In genomic region chr16:18586906-18587546, GRCm38 (mm10) we compare ENCODE assay signal across 10 mouse cellular contexts. TPM values are rescaled to one million over a fixed set of nuclear protein-coding genes. Genes with fewer than 3 reads are reported as not detected.
A peak's percentile ranks its signal among the peaks of the same experiment; 100 is the strongest.
DNase-seq lines count a peak whose midpoint lies in the region; ATAC-seq lines count a peak whose summit lies in the region.
"Had no signal": no experiment of that assay in that cellular context is flagged by ENCODE, and none has a peak within 500 bp of the region (broad histone marks: within the 10 kb centered on the region; RNA-seq: fewer than 3 reads in every experiment).

No protein-coding gene starts in this region.

- H3K4me1 ChIP-seq in heart, embryonic 13.5 days, result peaks cover 62% of the 10 kb centered on the region
- peaks cover 49% of the 10 kb centered on the region for H3K4me1 ChIP-seq in hindbrain, embryonic 12.5 days
- H3K4me1 ChIP-seq in midbrain, embryonic 12.5 days, result peaks cover 45% of the 10 kb centered on the region

- H3K4me2 ChIP-seq in heart, embryonic 13.5 days, result peak overlapping the region; percentile 81
- peak overlapping the region; percentile 62 for H3K4me2 ChIP-seq in hindbrain, embryonic 12.5 days (replicated peaks)
- peak overlapping the region; percentile 56 for H3K4me2 ChIP-seq in midbrain, embryonic 12.5 days (replicated peaks)

- DNase-seq in heart, adult 8-10 months (ENCODE audit: low spot score), result no peak
- peak; percentile 51 for DNase-seq in ZHBTc4 (ENCODE audit: low read depth, low spot score)
- DNase-seq in thymus, adult 18-20 months, result no peak
- DNase-seq in frontal cortex, adult 2 months (ENCODE audit: extremely low spot score in 1 of 2, low spot score in 1 of 2), result no peak
- no peak for DNase-seq in thymus, postnatal 25 days
- DNase-seq: cerebellum, adult 9-11 months had no signal

- ATAC-seq in heart, embryonic 13.5 days (ENCODE audit: extremely low read depth, insufficient number of reproducible peaks, low FRiP score, low TSS enrichment), result no peak
- no peak for ATAC-seq in hindbrain, embryonic 12.5 days (ENCODE audit: low FRiP score)
- no peak for ATAC-seq in midbrain, embryonic 12.5 days (ENCODE audit: low FRiP score, low read depth)

- H3K9ac ChIP-seq in heart, embryonic 13.5 days, result peak overlapping the region; percentile 75
- peak overlapping the region; percentile 64 for H3K9ac ChIP-seq in hindbrain, embryonic 12.5 days
- H3K9ac ChIP-seq in midbrain, embryonic 12.5 days (replicated peaks), result no peak overlapping the region

- peaks cover 100% of the 10 kb centered on the region for H3K27me3 ChIP-seq in heart, embryonic 13.5 days (replicated peaks)
- H3K27me3 ChIP-seq in hindbrain, embryonic 12.5 days, result peaks cover 99% of the 10 kb centered on the region
- peaks cover 99% of the 10 kb centered on the region for H3K27me3 ChIP-seq in midbrain, embryonic 12.5 days

- 2% methylated on average over 32 of the region's 62 CpGs for WGBS in heart, embryonic 13.5 days
- WGBS in hindbrain, embryonic 12.5 days, result 1% methylated on average over 32 of the region's 62 CpGs
- WGBS in midbrain, embryonic 12.5 days, result under 1% methylated on average over 27 of the region's 62 CpGs

- no peak overlapping the region for H3K27ac ChIP-seq in heart, embryonic 13.5 days (replicated peaks)
- peak overlapping the region; percentile 72; the same call in 1 of the 2 replicates for H3K27ac ChIP-seq in hindbrain, embryonic 12.5 days
- H3K27ac ChIP-seq in midbrain, embryonic 12.5 days (replicated peaks), result no peak overlapping the region

- H3K36me3 ChIP-seq in heart, embryonic 13.5 days, result no peaks in the 10 kb centered on the region
- H3K36me3 ChIP-seq in hindbrain, embryonic 12.5 days, result no peaks in the 10 kb centered on the region
- no peaks in the 10 kb centered on the region for H3K36me3 ChIP-seq in midbrain, embryonic 12.5 days
- H3K36me3 ChIP-seq: G1E had no signal

- H3K4me3 ChIP-seq in heart, embryonic 13.5 days, result peak overlapping the region; percentile 54
- H3K4me3 ChIP-seq in hindbrain, embryonic 12.5 days, result peak overlapping the region; percentile 42
- peak overlapping the region; percentile 39 for H3K4me3 ChIP-seq in midbrain, embryonic 12.5 days

- no peaks in the 10 kb centered on the region for H3K9me3 ChIP-seq in heart, embryonic 13.5 days
- no peaks in the 10 kb centered on the region for H3K9me3 ChIP-seq in hindbrain, embryonic 12.5 days (replicated peaks)
- H3K9me3 ChIP-seq in midbrain, embryonic 12.5 days, result no peaks in the 10 kb centered on the region

RNA-seq across cellular contexts. Expression of gene Tbx1, which starts 3.4 kb away (rescaled TPM):
- polyA plus RNA-seq in heart, embryonic 13.5 days (2015; fragmentation: Nextera tagmentation; extraction: Ambion mirVana), result 0.42 and 1.1 TPM in 2 replicates
- total RNA-seq in heart, adult 8-10 months (2022), result 1 to 10 TPM; 1.0 to 2.0 (median 1.1) TPM
- 15.4 and 15.5 TPM in 2 replicates for polyA plus RNA-seq in hindbrain, embryonic 12.5 days (2016; fragmentation: Nextera tagmentation; extraction: Ambion mirVana)
- 1.4 and 2.0 TPM in 2 replicates for polyA plus RNA-seq in midbrain, embryonic 12.5 days (2016; fragmentation: Nextera tagmentation; extraction: Ambion mirVana)
- 2.8 and 2.9 TPM in 2 replicates for polyA plus RNA-seq in frontal cortex, adult 2 months (2012; rRNA removed)
- polyA plus RNA-seq: G1E had no signal

RNA-seq across cellular contexts. Expression of gene Gp1bb, which starts 35.2 kb away (rescaled TPM):
- 4.4 and 6.1 TPM in 2 replicates for polyA plus RNA-seq in heart, embryonic 13.5 days (2015; fragmentation: Nextera tagmentation; extraction: Ambion mirVana)
- 1 to 10 TPM in 1 of 4 experiments, under 1 TPM in 3; 0.28 to 1.9 (median 0.36) TPM for total RNA-seq in heart, adult 8-10 months (2022)
- 10.1 and 11.1 TPM in 2 replicates for polyA plus RNA-seq in hindbrain, embryonic 12.5 days (2016; fragmentation: Nextera tagmentation; extraction: Ambion mirVana)
- polyA plus RNA-seq in midbrain, embryonic 12.5 days (2016; fragmentation: Nextera tagmentation; extraction: Ambion mirVana), result 7.0 and 8.5 TPM in 2 replicates
- polyA plus RNA-seq in frontal cortex, adult 2 months (2012; rRNA removed), result 2.4 and 5.9 TPM in 2 replicates

RNA-seq across cellular contexts. Expression of gene Gm49601, which starts 39.2 kb away (rescaled TPM):
- polyA plus RNA-seq in heart, embryonic 13.5 days (2015; fragmentation: Nextera tagmentation; extraction: Ambion mirVana), result 1.4 and 1.8 TPM in 2 replicates
- 1 to 10 TPM in 1 of 4 experiments, under 1 TPM in 3; 0.46 to 2.0 (median 0.66) TPM for total RNA-seq in heart, adult 8-10 months (2022)
- polyA plus RNA-seq in hindbrain, embryonic 12.5 days (2016; fragmentation: Nextera tagmentation; extraction: Ambion mirVana), result 12.6 and 13.5 TPM in 2 replicates
- 10.9 and 13.5 TPM in 2 replicates for polyA plus RNA-seq in midbrain, embryonic 12.5 days (2016; fragmentation: Nextera tagmentation; extraction: Ambion mirVana)
- 128 and 169 TPM in 2 replicates for polyA plus RNA-seq in frontal cortex, adult 2 months (2012; rRNA removed)
- polyA plus RNA-seq: G1E had no signal

RNA-seq across cellular contexts. Expression of gene Sept5, which starts 42.7 kb away (rescaled TPM):
- polyA plus RNA-seq in heart, embryonic 13.5 days (2015; fragmentation: Nextera tagmentation; extraction: Ambion mirVana), result 8.8 TPM in 2 replicates
- 1 to 10 TPM; 2.2 to 4.1 (median 3.0) TPM for total RNA-seq in heart, adult 8-10 months (2022)
- polyA plus RNA-seq in hindbrain, embryonic 12.5 days (2016; fragmentation: Nextera tagmentation; extraction: Ambion mirVana), result 98.7 and 105 TPM in 2 replicates
- 81.6 and 84.4 TPM in 2 replicates for polyA plus RNA-seq in midbrain, embryonic 12.5 days (2016; fragmentation: Nextera tagmentation; extraction: Ambion mirVana)
- 772 and 810 TPM in 2 replicates for polyA plus RNA-seq in frontal cortex, adult 2 months (2012; rRNA removed)
- polyA plus RNA-seq: G1E had no signal
